Mouse (Mus musculus): ENCODE measurements at regions not wholly inside any gene's neighbourhood (a gene's known extent, or its start where the extent isn't known, plus 50 kb on each side); places are given as distances from the start of the nearest gene placed in this dataset.

GRCm38 (mm10) chr1:57717139-57717800, 56.7 kb upstream of the Spats2l start:
- Histone ChIP-seq H3K4me1 (ENCODE audit: control insufficient read depth, insufficient read depth, low read length) (no peaks in the 10 kb centered on the region), H3K9me3 (ENCODE audit: control insufficient read depth, low read length) (no peaks in the 10 kb centered on the region), H3K27ac (ENCODE audit: low read depth, low read length) (no peak overlapping the region), H3K4me2 (no peak overlapping the region), H3K9ac (ENCODE audit: low read length) (no peak overlapping the region), H3K27me3 (ENCODE audit: control insufficient read depth, insufficient read depth, low read length) (no peaks in the 10 kb centered on the region), H3K36me3 (ENCODE audit: control insufficient read depth, insufficient read depth, low read length) (no peaks in the 10 kb centered on the region), H3K4me3 (ENCODE audit: low read depth, low read length) (no peak overlapping the region)
- ATAC-seq (ENCODE audit: low FRiP score): no peak
- no peak for DNase-seq (ENCODE audit: low spot score, missing footprints)
- 83% methylated on average over 5 of the region's 5 CpGs for WGBS

- Histone ChIP-seq H3K4me2 (no peak overlapping the region), H3K9ac (ENCODE audit: low read length) (no peak overlapping the region), H3K4me1 (ENCODE audit: control insufficient read depth, insufficient read depth, low read length) (no peaks in the 10 kb centered on the region), H3K36me3 (ENCODE audit: control insufficient read depth, insufficient read depth, low read length) (no peaks in the 10 kb centered on the region), H3K27me3 (ENCODE audit: control insufficient read depth, insufficient read depth, low read length) (no peaks in the 10 kb centered on the region), H3K9me3 (ENCODE audit: control insufficient read depth, low read length) (no peaks in the 10 kb centered on the region), H3K4me3 (ENCODE audit: low read depth, low read length) (no peak overlapping the region), H3K27ac (ENCODE audit: low read depth, low read length) (no peak overlapping the region)
- no peak for DNase-seq (ENCODE audit: low spot score, missing footprints)
- ATAC-seq (ENCODE audit: low FRiP score): no peak
- WGBS: 88% methylated on average over 7 of the region's 7 CpGs
These were observed 55.6 kb upstream of the Spats2l start for GRCm38 (mm10) chr1:57718409-57718808.

Measured in midbrain, embryonic 11.5 days (tissue).